Mouse (Mus musculus) cerebellum, adult 9-10 months (tissue): Measurements from ENCODE around the gene Ttc13.

Experiments used
- DNase-seq: peaks from one replicate; pipeline ENCODE4 v3.0.0; 2022

Ttc13 gene

DNA sequence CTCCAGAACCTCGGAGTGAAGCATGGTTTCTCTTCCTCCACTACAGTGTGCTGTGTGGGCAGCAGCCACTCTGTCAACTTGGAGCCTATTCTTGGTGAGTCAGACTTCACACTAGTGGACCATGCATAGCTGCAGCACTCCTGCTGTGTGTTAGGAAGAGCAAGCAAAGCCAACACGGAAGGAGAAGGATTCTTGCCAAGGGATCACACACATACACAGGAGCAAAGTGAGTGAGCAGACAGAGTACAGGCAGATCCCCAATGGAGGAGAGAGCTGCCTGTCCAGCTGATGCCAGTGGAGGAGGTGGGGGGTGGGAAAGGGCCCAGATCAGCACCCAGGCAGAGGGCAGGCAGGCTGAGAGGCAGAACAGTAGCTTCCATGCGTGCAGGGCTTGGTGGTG lies 19.6 kb downstream of the Ttc13 start:
- DNase-seq: peak; percentile 72

DNA sequence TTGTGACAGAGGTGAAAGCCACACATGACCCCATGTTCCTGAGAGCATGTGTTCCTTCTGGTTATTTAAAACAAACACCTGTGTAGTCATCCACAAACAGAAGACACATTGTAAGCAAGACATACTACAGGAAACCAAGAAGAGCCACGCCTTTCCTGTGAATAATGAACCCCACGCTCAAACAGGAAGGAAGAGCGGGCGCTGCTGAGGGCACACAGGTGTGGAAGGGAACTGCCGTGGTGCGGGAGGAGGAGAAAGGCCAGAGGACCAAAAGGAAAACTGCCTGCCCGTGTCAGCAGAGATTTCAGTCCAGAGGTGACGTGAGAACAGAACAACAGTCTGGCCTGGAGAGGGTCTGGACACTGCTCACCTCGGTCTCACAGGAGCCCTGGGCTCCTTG lies 20.8 kb downstream of the Ttc13 start:
- no peak for DNase-seq

DNA sequence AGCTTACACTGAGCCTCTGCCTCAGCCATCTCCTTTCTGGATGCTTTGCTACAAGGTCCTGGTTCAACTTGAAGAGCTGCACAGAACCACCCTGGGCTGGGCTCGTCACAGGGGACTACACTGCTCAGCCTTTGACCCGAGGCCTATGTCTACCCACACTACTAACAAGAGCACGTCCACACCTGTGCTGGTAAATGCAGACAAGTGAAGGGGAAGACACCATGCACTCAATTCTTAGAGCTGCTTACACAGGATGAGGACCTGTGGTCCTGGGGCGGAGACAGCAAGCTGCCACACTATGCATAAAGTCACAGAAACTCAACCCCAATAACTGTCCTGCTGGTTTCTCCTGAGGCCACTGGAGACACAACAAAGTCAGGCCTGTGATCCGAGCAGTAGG lies 21.5 kb downstream of the Ttc13 start:
- no peak for DNase-seq

DNA sequence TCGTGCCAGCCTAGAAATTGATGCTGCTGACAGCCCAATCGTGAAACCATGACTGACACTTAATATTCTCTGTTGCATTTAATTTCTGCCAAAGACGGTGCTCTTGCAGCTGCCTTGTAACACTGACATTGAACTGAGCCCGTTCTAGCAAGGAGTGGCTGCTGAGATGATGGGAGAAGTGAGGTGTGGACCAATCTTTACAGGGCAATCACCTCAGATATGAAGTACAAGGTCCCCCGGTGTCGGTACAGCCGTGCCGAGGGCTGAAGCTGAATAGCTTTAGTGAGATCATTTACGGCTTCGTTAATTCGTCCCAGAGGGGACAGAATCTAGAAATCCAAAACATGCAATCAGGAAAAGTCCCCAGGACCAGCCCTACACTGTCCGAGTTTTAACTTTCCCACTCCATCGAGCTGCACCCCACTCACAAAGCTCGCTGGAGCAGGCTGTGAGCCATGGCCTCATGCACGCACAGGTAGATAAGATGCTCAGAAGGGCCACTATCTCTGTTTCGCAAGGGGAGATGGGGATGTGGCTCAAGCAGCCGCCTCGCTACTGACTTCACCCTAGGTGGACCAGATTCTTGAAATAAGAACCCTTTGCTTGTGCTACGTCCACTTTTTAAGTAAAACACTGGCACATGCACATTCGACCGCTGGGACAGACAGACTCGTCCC lies 26.2 kb downstream of the Ttc13 start:
- no peak for DNase-seq

DNA sequence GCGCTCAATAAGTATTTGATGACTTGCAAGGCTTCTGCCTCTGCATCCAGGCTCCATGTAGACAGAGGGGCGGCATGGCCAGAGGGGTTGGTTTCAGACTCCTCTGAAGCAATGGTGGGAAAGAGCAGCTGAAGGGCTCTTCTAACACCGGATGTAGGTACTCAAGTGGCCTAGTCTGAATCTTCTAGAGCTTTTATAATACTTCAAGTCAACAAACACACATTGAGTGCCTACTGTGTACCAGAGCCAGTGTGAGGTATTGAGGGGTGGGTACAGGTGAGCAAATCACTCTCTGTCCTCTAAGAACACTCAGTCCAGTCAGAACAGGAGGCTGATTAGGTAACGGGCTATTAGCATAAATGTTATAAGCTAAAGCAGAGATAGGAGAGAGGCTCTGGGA lies 30.1 kb downstream of the Ttc13 start:
- no peak for DNase-seq

DNA sequence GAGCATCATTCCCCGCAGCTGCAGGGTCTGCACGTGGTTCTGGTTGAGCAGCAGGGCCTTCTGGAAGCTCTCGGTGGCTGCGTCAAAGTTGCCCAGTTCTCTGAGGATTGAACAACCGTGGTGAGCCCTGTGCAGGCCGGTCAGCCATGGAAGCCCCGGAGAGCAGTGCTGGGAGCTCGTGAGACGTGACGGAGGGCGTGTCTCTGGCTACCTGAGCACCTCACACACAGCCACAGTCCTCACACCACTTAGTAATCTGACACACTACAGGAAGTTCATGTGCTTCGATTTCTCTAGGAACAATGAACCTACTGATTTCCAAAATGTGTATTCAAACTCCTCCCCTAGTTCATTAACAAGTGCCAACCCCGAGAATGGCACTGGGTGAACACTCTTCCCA lies 32.9 kb downstream of the Ttc13 start:
- no peak for DNase-seq

DNA sequence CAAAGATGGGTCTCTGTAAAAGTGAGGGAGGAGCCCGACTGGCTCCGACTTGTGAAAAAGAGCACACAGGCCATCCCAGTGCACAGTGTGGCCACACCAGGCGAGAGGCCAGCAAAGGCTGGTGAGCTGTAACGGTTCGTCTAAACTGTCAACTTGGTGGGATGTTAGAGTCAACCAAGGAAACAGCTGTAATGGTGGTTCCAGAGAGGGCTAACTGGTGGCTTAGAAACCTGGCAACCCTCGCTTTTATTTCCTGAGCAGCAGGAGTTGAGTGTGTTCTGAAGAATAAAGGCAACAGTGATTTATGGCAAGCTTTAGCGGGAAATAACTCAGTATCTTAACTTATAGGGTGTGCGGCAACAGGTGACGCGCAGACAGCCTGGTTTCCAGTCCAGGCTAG lies 39.6 kb downstream of the Ttc13 start:
- DNase-seq: no peak

DNA sequence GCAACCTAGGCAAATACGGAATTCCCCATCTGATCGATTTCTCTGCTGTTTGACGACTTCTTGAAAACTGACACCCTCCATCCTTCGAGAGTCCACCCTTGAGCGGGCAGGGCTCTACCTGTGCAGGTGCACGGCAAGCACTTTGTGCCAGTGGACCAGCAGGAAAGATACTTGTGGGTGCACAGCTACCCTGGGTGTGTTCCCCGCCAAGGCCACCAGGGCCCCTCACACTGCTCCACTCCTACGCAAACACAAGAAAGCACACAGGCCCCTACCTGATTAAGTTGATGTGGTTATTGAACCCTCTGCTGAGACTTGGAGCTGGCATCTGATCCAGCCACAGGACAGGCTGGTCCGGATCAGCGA lies 40.0 kb downstream of the Ttc13 start:
- DNase-seq: no peak

DNA sequence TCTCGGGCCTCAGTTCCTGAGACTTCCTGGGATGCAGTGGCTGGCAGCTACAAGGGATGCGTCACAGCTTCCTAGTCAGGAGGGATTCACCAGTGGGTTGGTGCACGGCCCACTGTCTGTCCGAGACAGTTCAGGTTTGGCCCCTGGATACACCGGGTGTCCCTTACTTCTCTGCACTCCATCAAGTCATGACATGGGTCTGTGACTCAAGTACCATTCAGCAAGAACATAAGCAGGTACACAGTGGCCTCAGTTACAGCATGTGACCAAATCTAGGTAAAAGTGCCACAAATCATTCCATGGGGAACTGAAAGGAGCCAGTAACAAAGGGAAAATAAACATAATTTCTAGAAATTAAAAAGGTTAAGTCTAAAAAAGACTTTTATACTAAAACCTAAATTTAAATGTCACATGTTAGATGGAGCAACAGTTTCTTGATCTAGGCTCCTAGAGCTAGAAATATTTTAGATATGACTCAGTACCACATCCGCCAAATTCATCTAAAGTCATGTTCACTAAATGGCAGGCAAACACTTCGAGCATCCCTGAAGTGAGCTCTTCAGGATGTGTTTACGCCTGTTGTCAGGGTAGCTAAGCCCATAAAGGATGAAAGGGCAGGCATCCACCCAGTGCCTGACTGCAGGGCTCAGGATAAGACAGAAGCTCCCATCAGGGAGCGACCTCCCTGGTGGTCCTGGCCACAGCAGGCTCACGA lies 40.5 kb downstream of the Ttc13 start:
- no peak for DNase-seq

DNA sequence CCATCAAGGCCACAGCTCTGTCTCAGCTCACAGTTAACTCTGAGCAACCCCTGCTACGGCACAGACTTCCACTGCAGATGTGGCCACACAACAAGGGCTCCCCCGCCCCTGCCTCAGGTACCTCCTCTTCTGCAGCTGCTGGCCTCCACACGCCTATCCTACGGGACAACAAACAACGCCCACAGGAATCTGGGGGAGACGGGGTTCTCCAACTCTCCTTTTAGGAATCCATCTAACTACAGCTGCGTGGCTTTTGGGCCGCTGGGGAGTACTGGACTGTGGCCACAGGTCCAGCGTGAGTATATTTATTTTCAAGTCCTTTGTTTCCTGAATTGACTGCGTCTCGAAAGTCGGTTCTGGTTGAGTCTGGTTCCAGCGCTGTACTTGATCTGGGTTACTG lies 43.5 kb downstream of the Ttc13 start:
- DNase-seq: peak; percentile 43

DNA sequence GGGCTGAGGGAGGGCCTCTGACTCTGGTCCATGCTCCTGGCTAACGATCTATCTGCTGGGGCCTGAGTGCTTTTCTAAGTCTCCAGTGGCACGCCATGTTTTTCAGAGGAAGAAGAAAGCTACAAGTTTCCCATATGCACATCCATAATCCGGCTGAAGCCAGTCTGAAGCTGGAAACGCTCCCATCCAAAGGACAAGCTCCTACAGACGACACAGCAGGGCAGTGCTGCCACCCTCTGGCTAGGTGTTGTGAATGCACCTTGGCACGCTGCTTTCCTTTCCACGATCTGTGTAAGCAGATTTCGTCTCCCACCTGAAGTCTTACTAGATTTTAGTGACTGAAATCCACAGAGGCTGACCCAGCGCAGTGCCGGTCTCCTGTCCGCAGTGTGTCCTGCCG lies 44.3 kb downstream of the Ttc13 start:
- DNase-seq: peak; percentile 97

DNA sequence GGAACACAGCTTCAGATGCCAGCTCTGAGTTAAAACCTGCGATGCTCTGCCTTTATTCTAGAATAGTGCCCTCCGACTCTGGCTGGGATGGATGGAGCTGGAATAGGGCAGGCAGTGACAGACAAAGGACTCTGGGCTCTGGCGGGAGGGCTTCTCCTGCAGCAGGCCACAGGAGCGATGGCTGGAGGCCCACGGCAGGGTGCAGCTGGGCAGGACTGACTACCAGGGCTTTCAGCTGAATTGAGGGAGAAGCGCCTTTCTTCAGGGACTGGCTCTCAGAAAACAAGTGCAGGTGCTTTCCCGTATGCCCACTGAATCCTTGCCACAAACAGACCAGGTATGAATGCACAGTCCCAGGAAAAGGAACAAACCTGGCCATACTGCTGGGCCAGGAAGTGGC lies 44.7 kb downstream of the Ttc13 start:
- no peak for DNase-seq

DNA sequence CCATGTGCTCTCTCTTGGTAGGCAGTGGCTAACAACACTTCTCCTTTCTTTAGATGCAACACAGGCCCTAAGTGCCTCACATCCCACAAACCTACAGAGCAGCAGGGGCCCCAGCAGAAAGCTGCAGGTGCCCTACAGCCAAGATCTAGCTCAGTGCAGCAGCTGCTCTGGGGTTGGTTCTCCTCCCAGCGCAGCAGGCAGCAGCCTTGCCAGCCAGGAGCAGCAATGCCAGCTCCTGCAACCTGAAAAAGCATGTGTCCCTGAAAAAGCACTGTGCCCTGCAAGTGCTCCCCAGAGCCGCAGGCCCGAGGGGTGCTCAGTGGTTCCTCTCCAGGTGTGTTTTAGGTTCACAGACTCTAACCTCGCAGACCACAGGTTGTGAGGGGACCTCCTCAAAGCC lies 45.1 kb downstream of the Ttc13 start:
- DNase-seq: peak; percentile 81

DNA sequence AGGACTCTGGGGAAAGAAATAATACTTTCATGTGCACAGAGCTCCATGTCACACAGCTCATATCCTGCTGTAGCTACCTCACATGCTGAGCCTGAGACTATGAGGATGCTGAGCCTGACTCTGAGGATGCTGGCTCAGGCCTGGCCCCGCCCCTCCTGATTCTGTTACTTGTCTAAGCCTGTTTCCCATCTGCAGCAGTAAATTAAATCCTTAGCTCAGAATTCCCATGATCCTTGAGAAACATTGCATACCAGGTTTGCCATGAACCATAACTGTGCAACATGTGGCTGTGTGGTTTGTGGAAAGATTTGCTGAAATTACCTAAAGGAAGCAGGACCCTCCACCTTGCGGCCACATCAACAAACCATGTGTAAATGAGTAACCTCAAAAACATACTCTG lies 49.4 kb downstream of the Ttc13 start:
- DNase-seq: no peak

DNA sequence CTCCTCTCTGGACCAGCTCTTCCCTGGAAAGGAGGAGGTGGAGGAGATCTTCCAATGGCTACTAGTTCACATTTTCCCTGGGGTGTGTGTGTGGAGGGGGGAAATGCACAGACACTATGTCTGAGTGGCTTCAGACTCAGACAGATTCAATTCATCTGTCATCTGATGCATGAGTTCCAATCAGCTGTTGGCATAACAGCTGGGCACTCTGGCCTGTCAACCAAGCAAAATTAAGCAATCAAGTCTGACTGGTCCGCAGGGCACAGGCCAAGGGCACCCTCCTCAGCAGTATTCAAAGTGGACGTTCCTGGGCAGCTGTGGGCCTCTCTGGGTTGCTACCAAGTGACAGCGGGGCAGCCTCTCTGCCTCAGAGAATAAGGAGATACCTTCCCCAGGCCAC lies 53.0 kb downstream of the Ttc13 start:
- DNase-seq: no peak

DNA sequence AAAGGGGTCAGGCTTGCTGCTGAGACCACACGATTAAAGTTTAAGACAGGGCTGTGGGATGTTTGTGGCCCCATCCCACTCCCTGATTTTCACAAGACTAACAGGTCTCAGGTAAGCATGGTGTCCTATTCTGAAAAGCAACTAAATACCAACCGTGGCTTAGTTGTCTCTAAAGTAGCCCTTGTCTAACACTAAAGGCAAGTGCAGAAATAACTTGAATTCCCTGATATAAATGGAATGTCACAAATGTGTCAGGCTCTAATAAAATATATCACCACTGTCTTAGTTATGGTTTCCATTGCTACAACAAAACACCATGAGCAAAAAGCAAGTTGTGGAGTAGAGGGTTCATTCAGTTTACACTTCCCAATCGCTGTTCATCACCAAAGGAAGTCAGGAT lies 57.4 kb downstream of the Ttc13 start:
- DNase-seq: no peak

DNA sequence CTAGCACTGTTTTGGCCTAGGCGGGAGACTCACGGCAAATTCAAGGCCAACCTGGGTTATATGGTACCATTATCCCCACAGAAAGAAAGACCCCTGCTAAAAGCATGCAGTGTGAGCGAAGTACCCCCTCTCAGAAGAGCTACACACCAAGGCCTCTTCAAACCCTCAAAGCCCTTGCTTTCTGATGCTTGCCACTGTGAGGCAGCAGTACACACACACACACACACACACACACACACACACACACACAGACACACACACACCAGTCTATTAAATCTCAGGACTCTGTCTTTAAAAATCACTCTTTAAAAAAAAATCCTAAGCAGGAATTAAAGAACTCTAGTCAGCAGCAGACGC lies 57.9 kb downstream of the Ttc13 start:
- no peak for DNase-seq

DNA sequence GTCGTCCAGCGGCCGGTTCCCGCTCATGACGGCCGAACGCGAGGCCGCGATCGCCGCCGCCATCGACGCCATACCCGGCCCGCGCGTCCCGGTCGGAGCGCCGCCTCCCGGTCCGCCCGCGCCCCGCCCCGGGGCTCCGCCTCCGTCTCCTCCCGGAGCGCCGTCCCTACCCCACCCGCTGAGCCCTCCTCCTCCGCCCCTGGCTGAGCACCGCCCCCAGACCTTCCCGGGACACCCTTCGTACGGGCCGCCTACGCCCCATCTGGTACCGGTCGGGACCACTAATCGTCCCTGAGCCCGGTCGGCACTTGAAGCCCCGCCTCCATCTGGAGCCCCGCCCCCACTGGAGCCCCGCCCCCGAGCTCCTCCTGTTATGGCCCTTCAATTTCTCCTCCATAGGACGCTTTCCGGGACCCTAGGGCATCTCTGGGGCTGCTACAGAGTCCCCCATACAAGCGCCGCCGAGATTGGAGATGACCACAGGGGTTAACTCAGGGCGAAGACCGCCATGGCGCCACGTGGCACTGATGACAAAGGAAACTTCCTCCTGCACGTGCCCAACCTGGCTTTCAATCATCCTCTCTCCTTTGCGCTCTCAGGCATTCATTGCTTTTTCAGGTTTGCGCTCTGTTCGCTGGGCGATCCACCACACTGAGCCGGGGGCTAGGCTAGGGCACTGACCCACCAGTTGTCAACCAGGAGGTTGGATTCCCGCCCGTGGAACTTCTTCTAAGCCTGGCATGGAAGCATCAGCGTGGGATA lies 58.5 kb downstream of the Ttc13 start, which contains the start of gene 2310022B05Rik:
TSS of gene 2310022B05Rik (minus strand) at position 258 of the 762 bp plus-strand sequence.
- peak; percentile 71 for DNase-seq

DNA sequence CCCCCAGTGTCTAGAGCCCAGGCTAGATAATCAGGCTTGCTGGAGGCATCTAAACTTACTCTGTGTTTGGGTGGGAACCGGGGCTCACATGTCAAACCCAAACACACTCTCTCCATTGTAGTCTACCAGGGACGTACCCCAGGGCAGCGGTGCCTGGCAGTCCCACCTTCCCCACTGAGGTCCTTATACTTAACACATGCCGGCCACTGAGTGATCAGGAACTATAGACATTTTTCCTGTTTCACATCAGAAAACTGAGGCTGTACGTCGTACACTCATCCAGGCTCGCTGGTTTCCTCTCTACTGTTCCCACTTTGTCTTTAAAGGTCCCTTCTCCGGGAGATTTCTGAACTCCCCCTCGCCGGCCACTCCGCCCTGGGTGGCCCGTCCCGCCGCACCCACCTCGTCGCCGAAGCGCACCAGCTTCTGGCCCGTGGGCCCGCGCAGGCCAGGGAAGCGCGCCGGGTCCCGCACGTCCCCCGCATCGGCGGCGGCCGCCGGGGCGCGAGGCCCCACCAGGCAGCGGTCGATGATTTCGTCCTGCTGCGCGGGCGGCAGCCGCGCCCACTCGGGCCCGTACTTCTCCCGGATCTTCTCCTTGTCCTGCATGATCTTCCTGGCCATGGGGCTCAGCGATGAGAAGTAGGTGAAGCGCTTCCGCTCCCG lies 59.2 kb downstream of the Ttc13 start:
- peak; percentile 38 for DNase-seq

DNA sequence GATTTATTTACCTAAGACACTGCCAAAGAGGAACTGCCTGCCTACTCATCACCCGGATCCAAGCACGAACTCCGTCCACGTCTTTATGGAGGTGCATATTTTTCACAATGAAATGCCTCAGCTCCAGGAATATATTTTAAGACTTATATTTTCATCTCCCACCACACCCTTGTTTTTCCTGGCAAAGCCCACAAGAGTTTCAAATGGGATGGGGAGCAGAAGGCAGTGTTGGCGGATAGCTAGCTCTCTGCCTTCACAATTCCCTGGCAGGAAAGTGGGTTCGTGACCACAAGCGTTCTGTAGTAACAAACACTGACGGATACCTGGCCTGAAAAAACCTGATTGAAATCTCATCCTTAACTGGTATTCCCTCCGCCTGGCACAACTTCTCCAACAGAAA lies 60.0 kb downstream of the Ttc13 start:
- DNase-seq: no peak

DNA sequence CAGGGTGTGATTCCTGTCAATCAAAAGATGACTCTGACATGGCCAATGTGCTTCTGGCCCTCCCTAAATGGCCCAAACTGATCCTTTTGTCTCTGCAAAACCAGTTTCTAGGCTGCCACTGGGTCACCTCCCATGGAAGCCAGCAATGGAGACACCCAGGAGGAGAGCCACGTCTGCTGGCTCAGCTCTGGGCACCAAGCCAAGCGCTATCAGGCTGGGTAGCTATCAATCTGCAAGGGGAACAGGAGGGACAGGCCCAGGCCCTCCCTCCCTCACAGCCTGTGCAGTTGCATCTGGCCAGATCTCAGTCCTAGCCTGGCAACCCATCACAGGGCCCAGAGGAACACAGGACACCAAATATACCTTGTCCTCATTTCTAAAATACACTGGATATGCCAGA lies 63.4 kb downstream of the Ttc13 start:
- DNase-seq: no peak

DNA sequence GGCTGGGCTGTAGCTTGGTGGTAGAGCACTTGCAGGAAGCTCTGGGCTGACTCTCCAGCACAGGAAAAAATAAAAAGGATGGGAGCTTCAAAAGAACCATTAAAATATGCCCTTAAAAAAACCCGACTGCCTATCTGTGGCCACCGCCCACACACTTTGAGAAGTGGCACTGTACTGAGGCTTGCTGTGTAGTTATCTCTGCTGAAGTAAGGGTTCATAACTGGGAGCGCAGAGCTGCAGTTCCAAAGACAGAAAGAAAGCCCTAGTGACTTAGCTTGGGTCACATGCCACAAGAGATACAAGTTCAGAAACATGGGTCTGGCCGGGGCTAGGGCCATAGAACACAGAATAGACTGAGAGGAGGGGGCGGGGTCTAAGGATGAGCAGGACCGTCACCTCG lies 63.8 kb downstream of the Ttc13 start:
- DNase-seq: no peak

DNA sequence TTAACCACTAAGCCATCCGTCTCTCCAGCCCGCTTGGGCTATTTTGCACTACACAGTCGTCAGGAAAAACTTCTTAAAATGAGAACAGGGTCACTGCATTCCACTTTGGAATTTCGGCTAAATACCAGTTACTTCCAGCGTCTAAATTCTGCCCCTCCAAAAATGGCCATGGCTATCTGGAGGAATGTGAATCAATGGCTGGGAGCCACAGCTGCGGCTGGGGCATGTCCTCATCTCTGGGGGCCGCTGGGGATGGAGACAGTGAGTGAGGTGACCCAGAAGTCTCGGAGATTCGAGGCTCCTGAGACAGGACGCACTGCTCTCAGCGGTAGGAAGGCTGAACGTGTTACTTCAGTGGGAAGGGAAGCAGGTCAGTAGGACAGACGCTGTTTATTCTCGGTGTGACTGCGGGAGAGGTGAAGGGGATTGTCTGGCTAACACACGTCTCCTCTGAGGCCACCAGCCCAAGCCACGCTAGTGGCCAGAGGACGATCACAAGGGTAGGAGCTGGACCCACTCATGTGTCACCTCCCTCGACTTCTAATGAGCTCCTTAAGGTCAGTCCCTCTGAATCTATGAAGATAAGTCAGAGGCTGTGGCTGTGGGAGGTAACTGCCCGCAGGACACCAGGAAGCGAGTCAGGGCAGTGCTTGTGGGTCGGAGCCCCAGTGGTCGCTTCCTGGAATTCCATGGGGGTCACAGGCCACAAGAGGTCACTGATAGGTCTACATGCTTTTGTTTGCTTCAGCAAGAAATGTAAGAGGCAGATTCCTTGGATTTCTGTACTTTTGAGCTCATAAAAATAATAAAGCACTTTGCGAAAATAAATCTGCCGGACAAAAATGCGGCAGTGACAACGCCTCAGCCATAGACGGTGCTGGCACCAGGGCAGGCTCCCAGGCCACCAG lies 68.0 kb downstream of the Ttc13 start:
- no peak for DNase-seq
